Mouse (Mus musculus): ENCODE measurements at regions not wholly inside any gene's neighbourhood (a gene's known extent, or its start where the extent isn't known, plus 50 kb on each side); places are given as distances from the start of the nearest gene placed in this dataset.
"Not testable (repeated sequence)": the region's sequence is repeated elsewhere in the genome, so short reads cannot be mapped to it uniquely, and the experiment has no call there.

DNA sequence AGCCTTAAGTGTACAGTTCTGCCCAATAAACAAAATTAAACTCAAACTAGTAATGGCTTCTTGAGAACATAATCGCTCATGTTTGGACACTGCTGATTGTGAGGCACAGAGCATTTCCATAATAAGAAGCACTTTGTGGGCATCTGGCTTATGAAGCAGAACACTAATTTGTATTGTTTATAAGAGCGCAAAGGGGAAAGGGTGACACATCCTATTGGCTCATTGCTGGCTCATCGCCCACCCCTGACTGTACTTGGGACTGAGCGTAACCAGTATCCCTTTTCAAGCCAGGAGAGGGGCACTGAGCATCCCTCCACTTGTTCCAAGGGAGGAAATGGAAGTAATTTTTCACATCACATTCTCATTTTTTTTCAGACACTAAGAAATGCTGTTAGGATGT, 288.0 kb downstream of the Sfmbt2 start:
- no peaks in the 10 kb centered on the region for H3K36me3 ChIP-seq (ENCODE audit: control insufficient read depth, insufficient read depth, low read length)
- no peaks in the 10 kb centered on the region for H3K27me3 ChIP-seq (replicated peaks; ENCODE audit: control insufficient read depth, insufficient read depth, low read length)
- no peak overlapping the region for H3K4me2 ChIP-seq (ENCODE audit: low read depth, low read length)
- 86% methylated on average over 4 of the region's 4 CpGs for WGBS
- DNase-seq (ENCODE audit: low spot score): no peak
- H3K4me3 ChIP-seq (ENCODE audit: low read depth, low read length): no peak overlapping the region
- ATAC-seq (ENCODE audit: low read depth): no peak
- H3K27ac ChIP-seq (replicated peaks; ENCODE audit: low read depth, low read length): no peak overlapping the region
- H3K4me1 ChIP-seq (ENCODE audit: control insufficient read depth, insufficient read depth, low read length): no peaks in the 10 kb centered on the region
- H3K9me3 ChIP-seq (ENCODE audit: control insufficient read depth, low read length): peaks cover 11% of the 10 kb centered on the region
- no peak overlapping the region for H3K9ac ChIP-seq (ENCODE audit: low read depth, low read length)

DNA sequence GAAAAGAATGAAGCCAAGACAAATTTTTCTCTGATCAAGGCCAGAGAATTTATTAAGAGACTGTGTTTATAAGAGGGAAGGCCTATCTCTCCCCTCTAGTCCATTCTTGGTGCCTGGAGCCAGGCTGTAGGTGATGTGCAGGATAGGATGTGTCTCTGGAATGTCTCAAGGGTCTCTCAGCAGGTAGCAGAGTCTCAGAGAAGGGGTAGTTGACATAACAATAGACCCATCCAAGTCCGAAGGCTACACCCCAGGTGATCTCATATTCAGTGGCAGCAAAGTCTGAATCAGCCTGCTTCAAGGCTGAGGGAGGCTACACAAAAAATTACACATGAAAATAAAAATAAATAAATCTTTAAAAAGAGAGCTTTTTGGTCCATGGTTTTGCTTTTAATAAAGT, 297.6 kb downstream of the Sfmbt2 start:
- H3K27ac ChIP-seq (replicated peaks; ENCODE audit: low read depth, low read length); H3K27me3 ChIP-seq (replicated peaks; ENCODE audit: control insufficient read depth, insufficient read depth, low read length); H3K36me3 ChIP-seq (ENCODE audit: control insufficient read depth, insufficient read depth, low read length); DNase-seq (ENCODE audit: low spot score); H3K4me3 ChIP-seq (ENCODE audit: low read depth, low read length); H3K4me2 ChIP-seq (ENCODE audit: low read depth, low read length); H3K4me1 ChIP-seq (ENCODE audit: control insufficient read depth, insufficient read depth, low read length); H3K9me3 ChIP-seq (ENCODE audit: control insufficient read depth, low read length); H3K9ac ChIP-seq (ENCODE audit: low read depth, low read length); ATAC-seq (ENCODE audit: low read depth): not testable (repeated sequence)
- 48% methylated on average over 1 of the region's 1 CpGs for WGBS

DNA sequence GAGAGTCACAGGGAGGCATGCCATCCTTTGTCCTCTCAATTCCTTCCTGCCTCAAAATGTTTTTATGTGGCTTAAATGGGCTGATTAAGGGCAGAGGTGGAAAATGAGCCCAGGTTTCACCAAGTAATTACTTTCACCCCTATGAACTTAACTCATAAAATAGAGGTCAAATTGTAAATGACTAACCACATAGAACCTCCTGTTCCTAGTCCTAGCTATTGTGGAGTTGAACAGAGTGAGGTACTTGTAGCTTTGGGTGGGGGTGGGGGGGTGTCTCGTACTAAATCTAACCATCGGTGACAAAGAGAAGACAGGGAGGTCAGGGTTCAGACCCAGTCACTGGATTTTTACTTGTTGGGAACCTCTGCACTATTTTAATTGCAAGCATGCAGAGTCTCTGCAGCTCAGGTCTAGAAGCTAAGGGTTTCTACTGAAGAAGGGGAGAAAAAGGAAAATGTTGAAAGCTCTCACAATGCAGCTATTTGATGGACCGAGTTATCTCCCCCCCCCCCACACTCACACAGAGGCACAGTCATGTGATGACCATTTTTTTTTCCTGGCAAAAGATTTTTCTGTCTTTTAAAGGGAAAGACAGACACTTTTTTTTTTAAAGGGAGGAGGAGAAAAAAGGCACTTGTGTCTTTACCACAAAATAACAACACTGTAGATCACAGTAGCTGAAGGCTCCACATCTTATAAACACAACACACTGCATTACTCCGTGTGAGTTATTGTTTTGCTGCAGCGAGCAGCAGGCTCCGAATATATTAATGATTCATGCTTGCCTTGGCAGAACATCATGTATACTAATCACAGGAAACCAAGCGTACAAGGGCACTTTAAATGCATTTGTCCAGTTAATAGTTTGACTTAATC, 300.4 kb downstream of the Sfmbt2 start:
- no peak overlapping the region for H3K4me3 ChIP-seq (ENCODE audit: low read depth, low read length)
- H3K27me3 ChIP-seq (replicated peaks; ENCODE audit: control insufficient read depth, insufficient read depth, low read length): no peaks in the 10 kb centered on the region
- H3K4me1 ChIP-seq (ENCODE audit: control insufficient read depth, insufficient read depth, low read length): no peaks in the 10 kb centered on the region
- no peaks in the 10 kb centered on the region for H3K36me3 ChIP-seq (ENCODE audit: control insufficient read depth, insufficient read depth, low read length)
- H3K9me3 ChIP-seq (ENCODE audit: control insufficient read depth, low read length): no peaks in the 10 kb centered on the region
- H3K27ac ChIP-seq (replicated peaks; ENCODE audit: low read depth, low read length): no peak overlapping the region
- H3K4me2 ChIP-seq (ENCODE audit: low read depth, low read length): no peak overlapping the region
- 61% methylated on average over 7 of the region's 7 CpGs for whole genome bisulfite sequencing
- DNase-seq (ENCODE audit: low spot score) (no peak), ATAC-seq (ENCODE audit: low read depth) (no peak)
- H3K9ac ChIP-seq (ENCODE audit: low read depth, low read length): no peak overlapping the region

DNA sequence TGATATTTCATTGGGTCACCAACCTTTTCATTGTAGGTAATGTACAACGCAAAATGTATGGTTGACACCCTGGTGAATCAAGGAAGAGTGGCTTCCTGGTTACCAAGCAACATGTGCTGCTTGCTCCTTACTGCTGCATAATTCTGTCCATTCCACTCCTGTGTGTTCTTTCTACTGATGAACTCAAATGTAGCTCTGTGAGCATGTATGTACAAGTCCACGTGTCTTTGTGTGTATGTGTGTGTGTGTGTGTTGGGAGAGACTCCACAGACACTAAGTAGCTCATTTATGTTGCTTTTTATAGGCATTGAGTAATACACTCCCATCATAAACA, 301.0 kb downstream of the Sfmbt2 start:
- Histone ChIP-seq H3K36me3 (ENCODE audit: control insufficient read depth, insufficient read depth, low read length) (no peaks in the 10 kb centered on the region), H3K9me3 (ENCODE audit: control insufficient read depth, low read length) (no peaks in the 10 kb centered on the region), H3K4me1 (ENCODE audit: control insufficient read depth, insufficient read depth, low read length) (no peaks in the 10 kb centered on the region), H3K4me2 (ENCODE audit: low read depth, low read length) (no peak overlapping the region), H3K9ac (ENCODE audit: low read depth, low read length) (no peak overlapping the region), H3K4me3 (ENCODE audit: low read depth, low read length) (no peak overlapping the region), H3K27me3 (replicated peaks; ENCODE audit: control insufficient read depth, insufficient read depth, low read length) (no peaks in the 10 kb centered on the region), H3K27ac (replicated peaks; ENCODE audit: low read depth, low read length) (no peak overlapping the region)
- no peak for ATAC-seq (ENCODE audit: low read depth)
- DNase-seq (ENCODE audit: low spot score): no peak
- 83% methylated on average over 2 of the region's 2 CpGs for WGBS

DNA sequence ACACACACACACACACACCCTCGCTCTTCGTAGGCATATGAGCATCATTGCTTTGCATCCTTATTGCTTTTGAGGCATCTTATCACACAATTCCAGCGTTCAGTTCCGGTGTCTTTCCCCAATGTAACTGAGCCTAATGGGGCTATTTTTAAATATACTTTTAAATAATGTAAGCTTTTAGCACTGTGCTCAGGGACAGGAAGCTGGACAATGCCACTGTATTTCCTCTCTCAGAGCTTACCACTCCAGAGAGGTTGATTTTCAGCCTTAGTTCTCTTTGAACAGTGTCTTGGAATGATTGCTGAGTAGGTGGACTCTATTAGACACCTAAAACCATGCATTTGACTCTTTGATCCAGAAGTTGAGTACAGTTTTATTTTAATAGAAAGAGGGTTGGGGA, 301.9 kb downstream of the Sfmbt2 start:
- no peak for DNase-seq (ENCODE audit: low spot score)
- 87% methylated on average over 4 of the region's 4 CpGs for WGBS

DNA sequence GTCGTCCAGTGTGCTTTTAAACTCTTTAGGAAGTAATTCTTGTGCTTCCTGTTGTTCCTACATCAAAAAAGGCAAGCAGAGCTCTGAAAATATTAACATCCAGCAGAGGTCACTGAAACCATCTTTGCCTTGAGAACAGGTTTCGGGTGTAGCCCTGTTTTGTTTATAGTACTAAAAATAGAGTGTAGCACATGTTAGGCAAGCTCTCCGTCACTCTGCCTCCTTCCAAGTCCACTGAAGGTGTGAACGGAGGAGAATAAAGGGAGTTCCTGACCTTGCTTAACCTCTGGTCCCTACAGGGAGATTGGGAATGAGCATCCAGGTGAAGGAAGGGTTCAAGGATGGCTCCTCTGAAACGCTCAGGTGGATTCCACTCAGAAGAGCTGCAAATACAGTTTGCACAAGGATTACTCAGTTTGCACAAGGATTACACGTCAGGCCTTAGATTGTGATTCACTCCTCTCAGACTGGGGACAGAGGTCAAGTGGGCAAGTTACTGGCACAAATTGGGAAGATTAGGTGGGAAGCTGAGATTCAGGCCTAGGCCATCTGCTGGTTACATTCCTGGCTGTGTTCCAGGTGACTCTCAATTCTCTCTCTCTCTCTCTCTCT, 304.5 kb downstream of the Sfmbt2 start:
- no peak overlapping the region for H3K9ac ChIP-seq (ENCODE audit: low read depth, low read length)
- H3K9me3 ChIP-seq (ENCODE audit: control insufficient read depth, low read length): no peaks in the 10 kb centered on the region
- ATAC-seq (ENCODE audit: low read depth): no peak
- no peaks in the 10 kb centered on the region for H3K36me3 ChIP-seq (ENCODE audit: control insufficient read depth, insufficient read depth, low read length)
- no peak overlapping the region for H3K4me3 ChIP-seq (ENCODE audit: low read depth, low read length)
- H3K4me2 ChIP-seq (ENCODE audit: low read depth, low read length): no peak overlapping the region
- H3K27me3 ChIP-seq (replicated peaks; ENCODE audit: control insufficient read depth, insufficient read depth, low read length): no peaks in the 10 kb centered on the region
- H3K4me1 ChIP-seq (ENCODE audit: control insufficient read depth, insufficient read depth, low read length): no peaks in the 10 kb centered on the region
- 28% methylated on average over 6 of the region's 6 CpGs for WGBS
- DNase-seq (ENCODE audit: low spot score): peak; percentile 42
- no peak overlapping the region for H3K27ac ChIP-seq (replicated peaks; ENCODE audit: low read depth, low read length)

More for the DNA sequence above, 301.9 kb downstream of the Sfmbt2 start:
- H3K36me3 ChIP-seq (ENCODE audit: control insufficient read depth, insufficient read depth, low read length): no peaks in the 10 kb centered on the region
- no peak overlapping the region for H3K4me2 ChIP-seq (ENCODE audit: low read depth, low read length)
- no peak for ATAC-seq (ENCODE audit: low read depth)
- no peaks in the 10 kb centered on the region for H3K4me1 ChIP-seq (ENCODE audit: control insufficient read depth, insufficient read depth, low read length)
- H3K27ac ChIP-seq (replicated peaks; ENCODE audit: low read depth, low read length): no peak overlapping the region
- H3K9ac ChIP-seq (ENCODE audit: low read depth, low read length): no peak overlapping the region
- no peak overlapping the region for H3K4me3 ChIP-seq (ENCODE audit: low read depth, low read length)
- no peaks in the 10 kb centered on the region for H3K27me3 ChIP-seq (replicated peaks; ENCODE audit: control insufficient read depth, insufficient read depth, low read length)
- H3K9me3 ChIP-seq (ENCODE audit: control insufficient read depth, low read length): no peaks in the 10 kb centered on the region

DNA sequence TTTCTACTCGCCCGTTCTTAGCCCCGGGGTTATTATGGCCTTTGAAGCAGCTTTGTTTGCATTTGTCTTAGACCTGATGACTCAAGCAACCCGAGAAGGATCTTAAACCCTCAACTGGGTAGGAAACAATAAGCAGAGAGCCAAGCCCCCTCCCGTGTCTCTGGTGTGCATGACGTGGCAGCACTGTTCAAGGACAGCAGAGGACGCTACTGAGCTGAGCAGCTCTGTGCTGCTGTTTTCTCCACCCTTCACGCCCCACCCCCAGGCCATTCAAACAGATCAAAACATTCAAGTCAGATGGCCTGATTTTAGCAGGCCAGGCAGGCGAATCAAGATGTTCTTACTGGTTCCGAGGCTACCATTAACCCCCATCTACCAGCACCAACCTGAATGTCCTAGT, 331.1 kb downstream of the Sfmbt2 start:
- DNase-seq (ENCODE audit: low spot score) (peak; percentile 15), ATAC-seq (ENCODE audit: low read depth) (peak; percentile 33; the same call in 1 of the 2 replicates)
- H3K27ac ChIP-seq (replicated peaks; ENCODE audit: low read depth, low read length): no peak overlapping the region
- H3K4me1 ChIP-seq (ENCODE audit: control insufficient read depth, insufficient read depth, low read length): no peaks in the 10 kb centered on the region
- WGBS: 36% methylated on average over 10 of the region's 10 CpGs
- H3K27me3 ChIP-seq (replicated peaks; ENCODE audit: control insufficient read depth, insufficient read depth, low read length): no peaks in the 10 kb centered on the region
- no peaks in the 10 kb centered on the region for H3K36me3 ChIP-seq (ENCODE audit: control insufficient read depth, insufficient read depth, low read length)
- H3K9me3 ChIP-seq (ENCODE audit: control insufficient read depth, low read length): no peaks in the 10 kb centered on the region
- no peak overlapping the region for H3K4me2 ChIP-seq (ENCODE audit: low read depth, low read length)
- no peak overlapping the region for H3K4me3 ChIP-seq (ENCODE audit: low read depth, low read length)
- no peak overlapping the region for H3K9ac ChIP-seq (ENCODE audit: low read depth, low read length)

DNA sequence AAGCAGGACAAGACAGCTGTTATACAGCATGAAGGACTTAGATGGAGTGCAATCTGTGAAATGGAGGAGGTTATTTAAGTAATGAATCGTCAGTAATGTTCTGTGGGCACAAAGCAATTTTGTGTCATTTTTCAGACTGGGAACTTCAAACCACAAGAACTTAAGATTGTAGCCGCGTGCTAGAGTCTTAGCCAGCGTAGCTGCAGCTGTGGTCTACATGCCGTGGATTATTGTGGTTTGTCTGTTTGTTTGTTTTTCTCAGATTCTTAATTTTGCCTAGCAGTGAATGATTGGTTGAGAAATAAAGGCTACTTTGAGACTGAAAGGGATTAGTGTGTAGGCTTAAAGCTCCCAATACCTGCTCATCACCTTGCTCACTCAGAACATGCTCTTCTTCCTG, 348.1 kb downstream of the Sfmbt2 start:
- DNase-seq (ENCODE audit: low spot score) (peak; percentile 55), ATAC-seq (ENCODE audit: low read depth) (0 out of 2 replicates have a peak, but pooled peaks have one; percentile 26)
- 29% methylated on average over 5 of the region's 5 CpGs for WGBS
- no peaks in the 10 kb centered on the region for H3K9me3 ChIP-seq (ENCODE audit: control insufficient read depth, low read length)
- H3K9ac ChIP-seq (ENCODE audit: low read depth, low read length): no peak overlapping the region
- no peaks in the 10 kb centered on the region for H3K36me3 ChIP-seq (ENCODE audit: control insufficient read depth, insufficient read depth, low read length)
- H3K27ac ChIP-seq (replicated peaks; ENCODE audit: low read depth, low read length): no peak overlapping the region
- H3K4me1 ChIP-seq (ENCODE audit: control insufficient read depth, insufficient read depth, low read length): no peaks in the 10 kb centered on the region
- H3K27me3 ChIP-seq (replicated peaks; ENCODE audit: control insufficient read depth, insufficient read depth, low read length): no peaks in the 10 kb centered on the region
- H3K4me2 ChIP-seq (ENCODE audit: low read depth, low read length): no peak overlapping the region
- H3K4me3 ChIP-seq (ENCODE audit: low read depth, low read length): no peak overlapping the region

DNA sequence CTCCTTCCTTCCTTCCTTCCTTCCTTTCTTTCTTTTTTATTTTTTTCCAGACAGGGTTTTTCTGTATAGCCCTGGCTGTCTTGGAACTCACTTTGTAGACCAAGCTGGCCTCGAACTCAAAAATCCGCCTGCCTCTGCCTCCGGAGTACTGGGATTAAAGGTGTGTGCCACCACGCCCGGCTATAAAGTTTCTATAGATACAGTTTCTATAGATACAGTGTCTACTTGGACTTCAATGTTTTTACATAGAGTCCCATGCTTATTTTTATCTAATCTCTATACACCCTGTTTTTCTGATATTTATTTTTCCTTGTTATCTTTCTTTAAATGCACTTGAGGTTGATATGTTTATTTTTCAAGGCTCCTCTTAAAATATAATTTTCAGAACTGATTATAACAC, 364.0 kb downstream of the Sfmbt2 start:
- not testable (repeated sequence) for H3K36me3 ChIP-seq (ENCODE audit: control insufficient read depth, insufficient read depth, low read length); H3K4me1 ChIP-seq (ENCODE audit: control insufficient read depth, insufficient read depth, low read length); ATAC-seq (ENCODE audit: low read depth); H3K4me2 ChIP-seq (ENCODE audit: low read depth, low read length); H3K9ac ChIP-seq (ENCODE audit: low read depth, low read length); H3K4me3 ChIP-seq (ENCODE audit: low read depth, low read length); H3K9me3 ChIP-seq (ENCODE audit: control insufficient read depth, low read length); DNase-seq (ENCODE audit: low spot score); H3K27ac ChIP-seq (replicated peaks; ENCODE audit: low read depth, low read length); H3K27me3 ChIP-seq (replicated peaks; ENCODE audit: control insufficient read depth, insufficient read depth, low read length)
- 88% methylated on average over 5 of the region's 5 CpGs for WGBS

Data from embryonic facial prominence, embryonic 14.5 days (tissue).